Mouse (Mus musculus) liver, embryonic 14.5 days (tissue): ENCODE measurements at regions not wholly inside any gene's neighbourhood (a gene's known extent, or its start where the extent isn't known, plus 50 kb on each side); places are given as distances from the start of the nearest gene placed in this dataset.

Experiments used
- CTCF ChIP-seq: IDR thresholded peaks from 2 replicates; pipeline ENCODE4 v1.5.1; 2016; ENCODE audit warnings: antibody characterized with exemption, low read depth, control low read depth
- EP300 ChIP-seq: IDR thresholded peaks from 2 replicates; pipeline ENCODE4 v1.6.1; 2016; ENCODE audit warnings: antibody characterized with exemption, low read depth

DNA sequence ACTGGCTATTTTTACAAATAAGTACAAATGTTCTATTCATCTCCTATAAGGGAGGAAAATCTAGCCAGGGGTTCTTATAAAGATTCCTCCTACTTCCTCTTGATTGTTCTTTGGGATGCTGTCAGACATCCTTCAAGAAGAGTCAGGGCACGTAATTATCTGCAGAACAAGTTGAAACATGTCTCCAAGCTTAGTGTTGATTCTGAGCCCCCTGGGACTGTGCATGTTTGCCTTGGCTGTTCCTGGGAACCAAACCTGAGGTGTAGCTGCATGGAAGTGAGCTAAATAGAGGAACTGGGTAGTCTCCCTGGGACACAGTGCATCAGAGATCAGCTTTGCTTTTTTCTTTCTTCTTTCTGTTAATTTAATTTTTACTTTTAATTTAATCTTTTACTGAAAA, 484.8 kb upstream of the 4930452B06Rik start:
- TF ChIP-seq CTCF (no peak), EP300 (no peak)
